Mouse (Mus musculus): ENCODE data around the gene Gp1bb.

Gp1bb gene

DNA sequence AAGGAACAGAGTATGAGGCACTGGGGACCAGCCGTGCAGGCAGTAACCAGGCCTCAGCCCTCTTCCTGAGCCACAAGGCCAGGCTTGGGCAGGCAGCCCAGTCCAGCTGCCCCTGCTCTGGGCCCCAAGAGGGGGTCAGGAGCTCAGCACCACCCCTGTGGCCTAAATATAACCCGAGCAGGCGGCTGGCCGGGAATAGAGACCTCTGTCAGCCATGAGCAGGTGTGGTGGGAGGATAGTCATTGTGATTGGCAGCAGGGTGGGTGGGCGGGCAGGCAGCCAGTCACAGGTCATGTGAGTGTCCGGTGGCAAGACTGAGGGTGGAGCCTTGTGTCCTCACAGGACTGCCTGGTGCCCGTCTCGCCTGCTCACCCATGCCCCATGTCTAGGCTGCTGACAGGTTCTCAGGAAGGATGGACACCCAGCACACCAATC is 17.9 kb downstream of the Gp1bb start:
- DNase-seq (ENCODE audit: low read depth, low spot score) = no peak

GRCm38 (mm10) chr16:18601447-18601846 is 20.8 kb downstream of the Gp1bb start:
- no peak for DNase-seq (ENCODE audit: low read depth, low spot score)

DNA sequence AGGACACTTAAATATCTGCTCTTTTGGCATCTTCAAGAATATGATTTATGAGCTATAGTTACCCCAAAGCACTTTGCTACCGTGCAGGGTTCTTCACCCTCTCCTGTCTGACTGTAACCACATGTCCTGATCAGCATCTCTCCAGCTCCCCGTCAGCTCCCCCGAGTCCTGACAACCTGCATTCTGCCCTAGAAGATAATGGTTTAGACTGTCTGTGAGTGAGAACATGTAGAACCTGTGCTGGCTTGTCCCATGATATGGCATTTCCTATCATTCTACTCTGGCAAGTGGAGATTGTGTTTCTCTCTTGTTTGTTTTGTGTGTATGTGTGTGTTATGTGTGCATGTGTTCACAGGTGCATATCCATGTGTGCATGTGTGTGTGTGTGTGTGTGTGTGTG is 24.2 kb downstream of the Gp1bb start:
- no peak for DNase-seq (ENCODE audit: low read depth, low spot score)

DNA sequence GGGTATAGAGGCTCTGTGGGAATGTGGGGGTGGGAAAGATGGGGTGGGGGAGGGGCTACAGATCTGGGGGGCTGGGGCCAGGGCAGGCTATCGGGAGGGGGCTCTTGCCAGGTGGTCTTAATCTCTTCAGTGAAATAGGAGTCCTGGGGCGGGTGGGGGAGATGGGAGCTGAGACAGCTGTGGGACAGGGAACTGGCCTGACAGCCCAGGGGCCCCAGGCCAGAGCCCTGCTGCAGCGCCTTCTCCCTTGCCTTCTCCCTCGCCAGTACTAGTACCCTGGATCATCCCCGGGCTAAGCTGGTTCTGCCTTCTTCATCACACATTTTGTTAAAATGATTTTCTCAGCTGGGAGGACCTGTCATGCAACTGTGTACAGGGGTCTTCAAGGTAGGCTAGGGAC is 25.9 kb downstream of the Gp1bb start:
- DNase-seq (ENCODE audit: low read depth, low spot score) = no peak

- DNase-seq (ENCODE audit: low read depth, low spot score) = no peak
Observed at GRCm38 (mm10) chr16:18593930-18594329, 28.3 kb downstream of the Gp1bb start.

- no peak for DNase-seq (ENCODE audit: low read depth, low spot score)
Observed at GRCm38 (mm10) chr16:18591047-18592018, 30.9 kb downstream of the Gp1bb start.

- no peak for DNase-seq (ENCODE audit: low read depth, low spot score)
Observed at GRCm38 (mm10) chr16:18589804-18590790, 32.1 kb downstream of the Gp1bb start, which contains the start of gene Tbx1. Gene Tbx1 (minus strand): TSS chr16:18590671.

GRCm38 (mm10) chr16:18589080-18589621 is 33.1 kb downstream of the Gp1bb start:
- DNase-seq (ENCODE audit: low read depth, low spot score) = no peak

- DNase-seq (ENCODE audit: low read depth, low spot score) = no peak
Observed at GRCm38 (mm10) chr16:18588738-18589055, 33.5 kb downstream of the Gp1bb start.

DNA sequence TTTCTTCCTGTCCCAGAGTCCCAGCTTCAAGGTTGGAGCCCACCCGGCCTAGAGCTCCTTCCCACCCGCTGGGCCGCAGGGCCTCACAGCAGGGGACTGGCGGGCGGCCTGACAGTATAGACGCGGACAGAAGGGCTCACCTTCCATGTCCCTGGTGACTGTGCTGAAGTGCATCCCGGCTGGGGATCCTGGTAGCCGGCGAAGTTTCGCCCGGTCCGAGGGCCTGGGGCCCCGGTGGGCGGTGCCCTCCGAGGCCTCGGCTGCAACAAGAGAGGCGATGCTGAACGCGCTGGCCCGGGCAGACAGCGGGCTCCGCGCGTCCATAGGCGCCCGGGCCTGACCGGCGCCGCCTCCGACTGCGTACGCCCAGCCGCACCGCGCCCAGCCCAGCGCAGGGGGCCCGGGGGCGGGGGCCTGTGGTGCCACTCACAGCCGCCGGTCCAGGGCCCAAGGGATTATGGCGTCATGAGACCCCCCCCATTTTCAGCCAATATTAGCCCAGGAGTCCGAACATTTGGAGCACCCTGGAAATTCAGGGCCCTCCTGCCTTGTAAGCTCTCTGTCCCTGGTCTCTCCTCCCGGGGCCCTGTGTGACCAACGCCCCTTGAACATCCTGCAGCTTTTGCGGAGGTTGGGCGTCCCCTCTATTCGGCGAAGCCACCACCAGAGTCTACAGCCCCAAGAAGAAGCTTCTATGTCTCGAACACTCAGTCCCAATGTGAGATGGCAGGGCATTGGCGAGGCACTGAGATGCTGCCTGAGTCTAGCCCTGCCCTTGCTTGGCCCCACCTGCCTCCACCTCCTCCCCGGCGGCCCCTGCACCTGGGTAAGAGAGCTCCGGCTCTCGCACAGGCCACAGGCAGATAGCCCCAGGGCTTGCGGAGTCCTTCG is 34.1 kb downstream of the Gp1bb start:
- no peak for DNase-seq (ENCODE audit: low read depth, low spot score)

DNA sequence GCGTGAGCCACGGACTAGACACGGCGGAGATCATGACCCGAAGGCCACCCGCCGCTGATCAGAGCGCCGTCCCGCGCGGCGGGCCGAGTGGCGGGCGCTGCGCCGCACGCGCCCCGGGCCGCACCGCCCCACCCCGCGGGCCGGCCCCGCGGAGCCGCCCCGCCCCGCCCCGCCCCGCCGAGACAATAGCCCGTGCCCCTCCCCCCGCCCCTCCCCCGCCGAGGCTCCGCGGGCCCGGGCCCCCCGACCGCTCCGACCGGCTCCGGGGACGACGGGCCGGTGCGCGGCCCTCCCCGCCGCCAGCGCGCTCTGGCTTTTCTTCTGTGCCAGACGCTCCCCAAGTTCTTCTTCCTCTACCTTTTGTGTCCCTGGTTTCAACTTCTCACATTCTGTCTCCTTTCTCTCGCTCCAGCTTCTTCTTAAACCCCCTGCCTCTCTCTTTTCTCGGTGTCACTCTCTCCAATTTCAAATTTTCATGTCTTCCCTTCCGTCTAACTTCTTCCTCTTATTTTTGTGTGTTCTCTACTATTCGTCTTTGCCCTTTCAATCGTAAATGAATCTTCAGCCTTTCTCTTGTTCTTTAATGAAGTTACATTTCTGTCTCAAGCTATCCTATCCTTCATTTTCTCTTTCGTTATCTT is 35.2 kb downstream of the Gp1bb start:
- DNase-seq (ENCODE audit: low read depth, low spot score) = no peak

GRCm38 (mm10) chr16:18586076-18586905 is 35.9 kb downstream of the Gp1bb start:
- DNase-seq (ENCODE audit: low read depth, low spot score) = no peak

GRCm38 (mm10) chr16:18585676-18586075 is 36.5 kb downstream of the Gp1bb start:
- no peak for DNase-seq (ENCODE audit: low read depth, low spot score)

DNA sequence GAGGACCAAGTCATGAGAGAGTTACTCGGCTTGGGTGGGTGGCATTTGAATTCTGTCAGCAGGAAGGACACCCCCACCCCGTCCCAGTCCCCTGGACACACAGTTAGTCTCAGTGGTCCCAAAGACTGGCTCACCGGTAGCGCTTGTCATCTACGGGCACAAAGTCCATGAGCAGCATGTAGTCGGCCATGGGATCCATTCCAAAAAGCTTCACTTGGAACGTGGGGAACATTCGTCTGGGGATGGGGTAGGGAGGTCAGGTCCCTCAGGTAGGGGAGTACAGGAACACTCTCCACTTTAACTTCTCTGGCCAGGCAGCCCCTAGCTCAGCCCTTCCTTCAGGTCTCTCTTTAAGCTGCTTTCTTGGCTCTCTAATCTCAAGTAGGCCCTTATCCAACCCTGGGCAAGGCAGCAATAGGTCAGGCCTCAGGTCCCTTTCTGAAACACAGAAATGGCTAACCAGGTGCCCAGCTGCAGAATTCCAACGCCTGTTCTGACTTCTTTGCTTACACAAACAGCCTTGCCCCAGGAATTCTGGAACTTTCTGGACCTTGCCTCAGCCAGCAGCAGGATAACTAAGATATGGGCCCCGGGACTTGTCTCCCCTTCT is 37.2 kb downstream of the Gp1bb start:
- no peak for DNase-seq (ENCODE audit: low read depth, low spot score)

GRCm38 (mm10) chr16:18583673-18584357 is 38.4 kb downstream of the Gp1bb start:
- DNase-seq (ENCODE audit: low read depth, low spot score) = no peak

GRCm38 (mm10) chr16:18583169-18583568 is 39.0 kb downstream of the Gp1bb start:
- no peak for DNase-seq (ENCODE audit: low read depth, low spot score)

DNA sequence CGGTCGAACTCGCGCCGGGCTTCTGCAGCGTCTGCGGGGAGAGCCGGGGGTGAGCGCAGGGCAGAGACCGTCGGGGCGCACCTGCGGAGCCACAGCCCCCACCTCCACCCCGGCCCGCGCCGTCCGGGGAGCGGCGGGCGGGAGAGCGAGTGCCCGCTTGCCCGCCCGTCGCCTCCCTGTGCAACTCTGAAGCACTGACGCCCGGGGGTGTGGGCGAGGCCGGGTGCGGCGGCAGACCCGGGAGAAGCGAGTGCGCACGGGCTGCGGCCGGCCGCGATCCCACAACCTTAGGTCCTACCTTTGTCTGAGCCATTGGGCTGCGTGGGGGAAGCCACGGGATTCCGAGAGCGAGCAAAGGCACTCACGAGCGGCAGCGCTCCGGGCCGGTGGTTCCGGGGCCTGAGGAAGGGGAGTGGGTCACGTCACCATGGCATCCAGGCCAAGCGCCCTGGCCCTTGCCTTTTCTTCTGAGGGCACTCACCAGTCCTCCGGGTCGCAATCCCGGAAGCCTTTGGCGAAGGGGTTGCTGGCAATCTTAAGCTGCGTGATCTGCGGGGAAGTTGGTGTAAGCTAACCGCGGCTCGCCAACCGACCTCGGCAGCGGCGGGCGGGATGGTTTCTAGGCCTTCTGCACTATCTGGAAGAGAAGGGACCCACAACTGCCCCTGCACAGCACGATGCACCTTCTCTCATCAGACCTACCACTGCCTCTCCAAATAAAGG is 39.6 kb downstream of the Gp1bb start:
- no peak for DNase-seq (ENCODE audit: low read depth, low spot score)
